Mouse (Mus musculus): ENCODE data around the gene Mab21l2. TPM values are rescaled to one million over a fixed set of nuclear protein-coding genes. Genes with fewer than 3 reads are reported as not detected.
A peak's percentile ranks its signal among the peaks of the same experiment; 100 is the strongest.

Mab21l2 gene
- 2.2 and 3.5 TPM in 2 replicates for polyA plus RNA-seq (2015; fragmentation: Nextera tagmentation; extraction: Ambion mirVana)

- Histone ChIP-seq H3K27ac (replicated peaks) (no peak within 1 kb of the TSS), H3K4me1 (peaks cover 24% of the 10 kb centered on the region), H3K36me3 (no peaks in the 10 kb centered on the region), H3K9me3 (no peaks in the 10 kb centered on the region), H3K4me2 (replicated peaks) (peak within 1 kb of the TSS; percentile 48), H3K9ac (replicated peaks) (no peak within 1 kb of the TSS; the same call in 1 of the 2 replicates), H3K4me3 (peak within 1 kb of the TSS; percentile 29), H3K27me3 (peaks cover 61% of the 10 kb centered on the region)
- 1% methylated on average over 25 of the region's 25 CpGs for WGBS
- peak; percentile 52; the same call in 1 of the 2 replicates for ATAC-seq (replicated peaks)
These were observed at the start of gene Mab21l2 for GRCm38 (mm10) chr3:86548091-86549015. Mab21l2 (minus strand) TSS chr3:86548629.

DNA sequence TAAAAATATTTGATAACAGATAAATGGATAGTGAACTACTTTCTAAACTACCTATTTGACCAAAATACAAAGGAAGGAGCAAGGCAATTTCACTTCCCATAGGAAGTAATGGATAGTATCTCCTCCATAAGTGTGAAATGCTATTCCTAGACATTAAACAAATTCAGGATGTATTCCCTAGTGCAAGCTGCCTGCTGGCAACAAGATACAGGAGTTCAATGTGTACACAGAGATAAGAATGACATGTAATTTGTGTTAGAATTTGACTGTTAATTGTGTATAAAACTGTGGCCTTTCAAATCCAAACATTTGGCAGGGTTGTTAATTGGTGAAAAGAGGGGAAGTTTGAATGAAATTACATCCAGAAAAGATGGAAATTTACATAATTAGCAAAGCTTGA, 26.9 kb upstream of the Mab21l2 start:
- ATAC-seq (replicated peaks), result no peak
- peaks cover 43% of the 10 kb centered on the region for H3K27me3 ChIP-seq

DNA sequence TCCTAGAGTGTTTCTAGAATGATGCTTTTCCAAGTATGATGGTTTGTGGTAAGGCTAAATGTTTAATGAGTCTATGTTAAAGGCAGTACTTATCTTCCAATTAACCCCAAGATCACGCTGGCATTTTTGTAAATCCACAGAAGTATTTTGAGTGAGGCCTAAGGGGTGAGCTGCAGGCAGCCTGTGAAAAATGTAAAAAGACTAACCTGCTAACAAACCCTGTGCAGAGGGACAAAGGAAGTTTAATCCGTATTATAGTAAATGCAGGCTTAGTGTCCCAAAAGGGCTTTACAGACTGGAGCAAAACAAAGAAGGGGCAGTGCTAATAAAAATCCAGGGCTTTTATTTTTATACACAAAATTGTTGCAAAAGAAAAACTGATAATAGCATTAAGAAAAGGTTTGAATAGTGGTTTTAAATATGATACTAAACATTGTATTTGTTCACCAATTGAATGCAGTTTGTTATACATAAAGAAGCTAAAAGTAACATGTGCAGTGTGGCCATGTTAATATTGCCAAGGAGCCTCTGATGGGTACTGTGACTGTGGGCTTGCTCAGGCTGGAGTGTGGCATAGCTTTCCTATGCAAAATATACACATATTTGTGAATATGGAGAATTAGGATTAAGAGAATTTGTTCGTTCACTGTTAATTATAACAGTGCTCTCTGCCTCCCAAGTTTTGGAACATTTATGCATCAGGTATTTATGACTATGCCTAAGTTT, 24.3 kb upstream of the Mab21l2 start:
- no peak overlapping the region for H3K9ac ChIP-seq (replicated peaks)
- WGBS, result 11% methylated on average over 3 of the region's 3 CpGs

More for the DNA sequence above, 26.9 kb upstream of the Mab21l2 start:
- Histone ChIP-seq H3K4me2 (replicated peaks) (no peak overlapping the region), H3K9me3 (no peaks in the 10 kb centered on the region), H3K4me1 (no peaks in the 10 kb centered on the region), H3K4me3 (no peak overlapping the region), H3K27ac (replicated peaks) (no peak overlapping the region), H3K36me3 (no peaks in the 10 kb centered on the region), H3K9ac (replicated peaks) (no peak overlapping the region)

DNA sequence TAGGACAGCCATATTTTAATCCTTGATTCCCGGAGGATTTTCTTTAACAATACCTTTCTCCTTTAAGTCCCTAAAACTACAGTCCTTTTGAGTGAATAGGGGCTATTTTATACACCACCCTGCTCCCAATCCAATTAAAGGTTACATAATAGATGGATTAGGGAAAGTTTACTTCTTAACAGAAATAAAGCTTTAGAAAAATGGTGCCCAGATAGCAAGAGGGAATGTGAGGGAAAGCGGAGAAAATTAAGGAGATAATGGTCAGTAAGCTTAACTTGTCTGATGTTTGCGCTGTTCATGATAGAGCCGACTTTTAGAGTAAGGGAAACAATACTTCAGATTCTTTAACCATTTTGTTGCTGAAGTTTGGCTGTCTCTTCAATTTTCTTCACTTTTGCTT, 23.1 kb upstream of the Mab21l2 start:
- no peaks in the 10 kb centered on the region for H3K9me3 ChIP-seq
- H3K36me3 ChIP-seq, result no peaks in the 10 kb centered on the region
- no peak overlapping the region for H3K9ac ChIP-seq (replicated peaks)
- 3% methylated on average over 4 of the region's 4 CpGs for WGBS
- H3K4me2 ChIP-seq (replicated peaks), result no peak overlapping the region
- no peak for ATAC-seq (replicated peaks)
- no peak overlapping the region for H3K27ac ChIP-seq (replicated peaks)
- no peak overlapping the region for H3K4me3 ChIP-seq
- peaks cover 44% of the 10 kb centered on the region for H3K27me3 ChIP-seq
- H3K4me1 ChIP-seq, result no peaks in the 10 kb centered on the region

More for the DNA sequence above, 24.3 kb upstream of the Mab21l2 start:
- no peak overlapping the region for H3K27ac ChIP-seq (replicated peaks)
- ATAC-seq (replicated peaks), result no peak
- H3K27me3 ChIP-seq, result peaks cover 48% of the 10 kb centered on the region
- no peaks in the 10 kb centered on the region for H3K9me3 ChIP-seq
- H3K4me3 ChIP-seq, result no peak overlapping the region
- H3K4me1 ChIP-seq, result no peaks in the 10 kb centered on the region
- no peak overlapping the region for H3K4me2 ChIP-seq (replicated peaks)
- H3K36me3 ChIP-seq, result no peaks in the 10 kb centered on the region

GRCm38 (mm10) chr3:86567312-86567711, 18.9 kb upstream of the Mab21l2 start:
- 74% methylated on average over 4 of the region's 4 CpGs for WGBS
- no peak for ATAC-seq (replicated peaks)
- peaks cover 47% of the 10 kb centered on the region for H3K27me3 ChIP-seq

DNA sequence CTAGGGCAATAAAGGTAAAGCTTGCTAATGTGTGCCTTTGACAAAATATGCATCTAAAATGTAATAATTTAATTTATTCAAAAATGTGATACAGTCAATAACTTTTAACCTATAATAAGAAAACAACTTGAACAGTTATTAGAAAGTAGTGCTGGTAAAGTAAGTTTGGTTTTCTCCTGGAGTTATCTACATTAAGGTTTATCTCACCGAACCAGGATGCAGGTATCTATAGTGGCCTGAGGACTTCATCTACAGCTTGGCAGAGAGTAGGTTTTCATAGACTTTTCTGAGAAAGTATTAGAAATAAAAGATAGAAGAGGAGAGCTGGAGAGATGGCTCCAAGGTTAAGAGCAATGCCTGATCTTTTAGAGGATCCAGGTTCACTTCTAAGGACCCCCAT, 13.0 kb upstream of the Mab21l2 start:
- Histone ChIP-seq H3K36me3 (no peaks in the 10 kb centered on the region), H3K9me3 (no peaks in the 10 kb centered on the region), H3K9ac (replicated peaks) (no peak overlapping the region), H3K27me3 (peaks cover 42% of the 10 kb centered on the region), H3K4me2 (replicated peaks) (no peak overlapping the region), H3K4me1 (no peaks in the 10 kb centered on the region), H3K4me3 (no peak overlapping the region), H3K27ac (replicated peaks) (no peak overlapping the region)
- no peak for ATAC-seq (replicated peaks)
- WGBS, result 97% methylated on average over 1 of the region's 1 CpGs

More at GRCm38 (mm10) chr3:86567312-86567711, 18.9 kb upstream of the Mab21l2 start:
- Histone ChIP-seq H3K9ac (replicated peaks) (no peak overlapping the region), H3K4me1 (no peaks in the 10 kb centered on the region), H3K27ac (replicated peaks) (no peak overlapping the region), H3K9me3 (no peaks in the 10 kb centered on the region), H3K4me3 (no peak overlapping the region), H3K4me2 (replicated peaks) (no peak overlapping the region), H3K36me3 (no peaks in the 10 kb centered on the region)

DNA sequence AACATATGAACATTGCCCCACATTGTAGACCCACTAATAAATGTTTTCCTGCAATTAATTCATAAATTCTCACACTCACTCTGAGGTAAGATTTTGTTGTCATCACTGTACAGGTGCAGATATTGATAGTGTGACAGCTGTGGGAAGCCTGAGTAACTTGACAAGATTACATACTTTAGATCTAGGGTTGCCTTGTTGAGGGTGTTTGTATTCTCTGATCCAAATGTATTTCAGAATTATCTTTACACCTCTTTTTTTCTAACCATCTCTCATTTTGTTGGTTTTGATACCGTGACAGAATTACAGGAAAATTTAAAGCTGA, 12.6 kb upstream of the Mab21l2 start:
- H3K9me3 ChIP-seq, result no peaks in the 10 kb centered on the region
- whole genome bisulfite sequencing, result 98% methylated on average over 1 of the region's 1 CpGs
- no peak overlapping the region for H3K27ac ChIP-seq (replicated peaks)
- peaks cover 42% of the 10 kb centered on the region for H3K27me3 ChIP-seq
- no peak overlapping the region for H3K4me2 ChIP-seq (replicated peaks)
- H3K4me1 ChIP-seq, result no peaks in the 10 kb centered on the region
- no peak for ATAC-seq (replicated peaks)
- no peak overlapping the region for H3K9ac ChIP-seq (replicated peaks)
- H3K36me3 ChIP-seq, result no peaks in the 10 kb centered on the region
- no peak overlapping the region for H3K4me3 ChIP-seq

DNA sequence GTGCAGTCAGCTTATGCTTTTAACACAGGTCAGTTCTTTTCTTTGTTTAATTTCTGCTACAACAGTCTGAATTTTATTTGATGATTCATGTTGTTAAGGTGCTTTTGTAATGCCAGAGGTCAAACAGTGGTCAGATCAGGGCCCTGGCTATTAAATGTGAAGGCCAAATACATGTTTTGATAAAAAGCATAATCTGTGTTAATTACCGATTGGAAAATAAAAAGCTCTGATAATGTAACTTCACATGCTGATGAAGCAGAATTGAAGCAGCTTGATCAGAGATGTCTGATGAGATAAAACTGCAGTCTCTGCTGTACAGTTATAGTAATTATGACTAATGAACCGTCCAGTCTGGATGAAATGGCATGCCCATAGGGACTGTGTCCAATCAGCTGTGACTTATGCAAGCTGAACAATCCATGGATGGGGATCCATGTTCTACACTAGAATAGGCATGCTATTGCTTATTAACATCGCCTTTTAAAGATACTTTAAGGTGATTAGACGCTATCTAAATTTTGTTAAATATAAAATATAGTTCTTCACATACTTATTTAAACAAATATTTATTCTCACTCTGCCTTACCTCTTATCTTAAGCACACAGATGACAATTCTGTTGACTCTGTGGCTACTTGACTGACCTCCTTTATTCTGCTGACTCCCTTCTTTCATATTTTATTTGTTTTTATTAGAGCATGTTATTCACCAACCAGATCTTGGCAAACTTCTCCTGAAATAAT, 12.0 kb upstream of the Mab21l2 start:
- H3K9ac ChIP-seq (replicated peaks), result no peak overlapping the region
- no peaks in the 10 kb centered on the region for H3K9me3 ChIP-seq
- 83% methylated on average over 4 of the region's 4 CpGs for WGBS
- H3K4me1 ChIP-seq, result no peaks in the 10 kb centered on the region
- no peak overlapping the region for H3K4me2 ChIP-seq (replicated peaks)
- no peak overlapping the region for H3K27ac ChIP-seq (replicated peaks)
- no peaks in the 10 kb centered on the region for H3K36me3 ChIP-seq
- ATAC-seq (replicated peaks), result no peak
- H3K27me3 ChIP-seq, result peaks cover 44% of the 10 kb centered on the region
- H3K4me3 ChIP-seq, result no peak overlapping the region

GRCm38 (mm10) chr3:86559635-86560034, 11.2 kb upstream of the Mab21l2 start:
- H3K9ac ChIP-seq (replicated peaks), result no peak overlapping the region
- H3K4me1 ChIP-seq, result no peaks in the 10 kb centered on the region
- H3K9me3 ChIP-seq, result no peaks in the 10 kb centered on the region
- no peak for ATAC-seq (replicated peaks)
- H3K4me2 ChIP-seq (replicated peaks), result no peak overlapping the region
- no peaks in the 10 kb centered on the region for H3K36me3 ChIP-seq
- 50% methylated on average over 4 of the region's 4 CpGs for WGBS
- H3K27ac ChIP-seq (replicated peaks), result no peak overlapping the region
- H3K27me3 ChIP-seq, result peaks cover 47% of the 10 kb centered on the region
- no peak overlapping the region for H3K4me3 ChIP-seq

- H3K36me3 ChIP-seq, result no peaks in the 10 kb centered on the region
- H3K27me3 ChIP-seq, result peaks cover 51% of the 10 kb centered on the region
- ATAC-seq (replicated peaks), result no peak
- H3K4me3 ChIP-seq, result no peak overlapping the region
- H3K4me2 ChIP-seq (replicated peaks), result no peak overlapping the region
- no peaks in the 10 kb centered on the region for H3K9me3 ChIP-seq
- H3K4me1 ChIP-seq, result no peaks in the 10 kb centered on the region
- H3K27ac ChIP-seq (replicated peaks), result no peak overlapping the region
- whole genome bisulfite sequencing, result 18% methylated on average over 1 of the region's 1 CpGs
- H3K9ac ChIP-seq (replicated peaks), result no peak overlapping the region
These were observed 10.5 kb upstream of the Mab21l2 start for GRCm38 (mm10) chr3:86558976-86559375.

DNA sequence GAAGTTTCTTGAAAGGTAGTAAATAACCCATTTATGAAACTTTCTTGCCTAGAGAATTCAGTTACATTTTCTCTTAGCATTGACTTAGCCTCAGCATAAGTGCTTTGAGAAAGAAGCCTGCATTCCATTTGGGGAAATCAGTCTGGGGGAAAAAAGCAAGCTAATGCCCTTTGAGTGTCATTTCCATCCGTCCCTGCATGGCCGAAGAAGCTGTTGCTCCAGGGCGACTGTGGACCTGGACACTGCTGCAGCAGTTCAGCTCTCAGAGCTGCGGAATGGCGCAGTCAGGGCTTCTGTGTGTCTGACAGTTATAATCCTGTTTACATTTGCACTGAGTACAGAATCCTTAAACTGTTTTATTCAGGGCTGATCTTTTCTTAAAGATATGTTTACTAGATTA, 3.7 kb upstream of the Mab21l2 start:
- Histone ChIP-seq H3K4me2 (replicated peaks) (no peak overlapping the region), H3K27ac (replicated peaks) (no peak overlapping the region), H3K4me3 (no peak overlapping the region), H3K27me3 (peaks cover 73% of the 10 kb centered on the region), H3K36me3 (no peaks in the 10 kb centered on the region), H3K9ac (replicated peaks) (no peak overlapping the region), H3K4me1 (peaks cover 11% of the 10 kb centered on the region), H3K9me3 (no peaks in the 10 kb centered on the region)
- no peak for ATAC-seq (replicated peaks)
- WGBS, result 21% methylated on average over 5 of the region's 5 CpGs

Measured in forebrain, embryonic 15.5 days (tissue).